Mouse (Mus musculus): ENCODE data around the gene Inpp4a. TPM values are rescaled to one million over a fixed set of nuclear protein-coding genes. Genes with fewer than 3 reads are reported as not detected.

The Inpp4a gene
- polyA plus RNA-seq, 1 experiment from 2014 or later: 74.9 TPM

DNA sequence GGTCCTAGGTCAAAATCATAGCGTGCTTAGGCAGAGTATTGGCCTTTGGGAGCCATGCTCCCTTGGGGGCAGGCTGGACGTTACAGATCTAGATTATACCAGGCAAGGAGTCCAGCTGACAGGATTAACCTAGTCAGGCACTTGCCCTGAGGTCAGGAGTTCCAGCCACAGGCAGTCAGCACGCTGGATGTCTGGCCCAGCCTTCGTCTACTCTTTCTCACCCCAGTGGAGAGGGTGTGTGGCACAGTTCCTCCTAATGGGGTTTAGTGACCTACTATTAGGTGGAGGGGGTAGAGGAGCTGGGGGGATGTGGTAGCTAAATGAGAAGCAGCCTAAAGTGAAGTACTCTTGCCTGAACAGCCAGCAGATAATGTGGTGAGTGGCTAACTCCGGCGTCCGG is 14.7 kb downstream of the Inpp4a start:
- no peak for ATAC-seq
- WGBS: 73% methylated on average over 7 of the region's 7 CpGs
- Histone ChIP-seq H3K27ac (ENCODE audit: low read depth, low read length) (no peak overlapping the region), H3K4me2 (ENCODE audit: low read length) (no peak overlapping the region), H3K9me3 (ENCODE audit: control insufficient read depth, low read length) (no peaks in the 10 kb centered on the region; the same call in 1 of the 2 replicates), H3K36me3 (ENCODE audit: control insufficient read depth, insufficient read depth, low read length) (no peaks in the 10 kb centered on the region), H3K4me3 (ENCODE audit: low read length) (no peak overlapping the region), H3K9ac (ENCODE audit: low read depth, low read length) (no peak overlapping the region), H3K4me1 (ENCODE audit: control insufficient read depth, insufficient read depth, low read depth, low read length) (no peaks in the 10 kb centered on the region), H3K27me3 (replicated peaks; ENCODE audit: control insufficient read depth, insufficient read depth, low read length) (no peaks in the 10 kb centered on the region)

DNA sequence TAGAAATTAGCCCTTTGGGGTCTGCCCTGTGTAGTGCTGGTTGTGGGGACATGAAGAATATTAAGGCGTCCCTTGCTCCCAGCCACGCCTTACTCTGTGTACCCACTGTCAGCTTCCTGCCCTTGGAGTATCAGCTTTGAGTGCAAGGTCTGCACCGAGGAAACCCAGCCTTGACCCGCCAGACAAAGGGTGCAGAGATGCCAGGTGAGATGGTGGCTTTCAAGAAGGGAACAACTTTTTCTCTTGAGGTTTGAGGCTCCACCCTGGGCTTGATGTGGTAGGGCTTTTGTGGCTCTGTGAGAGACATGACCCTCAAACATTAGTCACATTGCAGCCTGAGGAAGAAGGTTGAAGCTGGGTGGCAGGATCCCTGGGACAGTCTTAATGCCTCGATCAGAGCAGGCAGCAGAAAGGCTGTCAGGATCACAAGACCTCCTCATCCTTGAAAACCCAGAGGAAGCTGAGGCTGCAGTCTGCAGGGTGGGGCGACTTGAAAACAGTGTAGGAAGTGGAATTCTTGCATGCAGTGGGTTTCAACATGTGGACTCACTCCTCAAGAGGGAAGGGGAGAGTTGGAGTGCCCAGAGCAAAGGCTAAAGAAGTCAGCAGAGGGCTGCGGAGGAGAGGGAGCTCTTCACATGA is 18.1 kb downstream of the Inpp4a start:
- WGBS: 85% methylated on average over 7 of the region's 7 CpGs

DNA sequence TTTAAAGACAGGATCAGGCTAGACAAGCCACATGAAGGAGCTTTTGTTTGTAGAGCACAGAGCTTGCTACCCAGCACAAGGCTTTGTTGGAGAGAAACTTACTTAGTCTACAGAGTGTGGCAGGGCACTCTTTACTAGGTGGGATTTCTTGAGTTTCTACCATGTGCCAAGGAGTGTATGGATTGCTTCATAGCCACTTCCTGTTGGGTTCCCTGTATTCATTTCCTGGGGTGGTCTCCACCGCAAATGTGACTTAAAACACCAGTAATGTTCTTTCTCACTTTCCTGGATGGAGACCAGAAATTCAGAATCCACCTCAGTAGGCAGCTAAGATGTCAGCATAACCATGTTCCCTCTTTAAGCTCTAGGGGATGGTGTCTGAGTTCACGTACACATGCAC is 18.9 kb downstream of the Inpp4a start:
- Histone ChIP-seq H3K9me3 (ENCODE audit: control insufficient read depth, low read length) (no peaks in the 10 kb centered on the region), H3K36me3 (ENCODE audit: control insufficient read depth, insufficient read depth, low read length) (no peaks in the 10 kb centered on the region), H3K4me1 (ENCODE audit: control insufficient read depth, insufficient read depth, low read depth, low read length) (no peaks in the 10 kb centered on the region; the same call in 1 of the 2 replicates), H3K27ac (ENCODE audit: low read depth, low read length) (no peak overlapping the region), H3K4me3 (ENCODE audit: low read length) (no peak overlapping the region), H3K27me3 (replicated peaks; ENCODE audit: control insufficient read depth, insufficient read depth, low read length) (no peaks in the 10 kb centered on the region), H3K9ac (ENCODE audit: low read depth, low read length) (no peak overlapping the region), H3K4me2 (ENCODE audit: low read length) (no peak overlapping the region)
- no peak for ATAC-seq
- 85% methylated on average over 2 of the region's 2 CpGs for WGBS

More for the DNA sequence above, 18.1 kb downstream of the Inpp4a start:
- Histone ChIP-seq H3K4me2 (ENCODE audit: low read length) (no peak overlapping the region), H3K27ac (ENCODE audit: low read depth, low read length) (no peak overlapping the region), H3K36me3 (ENCODE audit: control insufficient read depth, insufficient read depth, low read length) (no peaks in the 10 kb centered on the region), H3K4me3 (ENCODE audit: low read length) (no peak overlapping the region), H3K9ac (ENCODE audit: low read depth, low read length) (no peak overlapping the region), H3K27me3 (replicated peaks; ENCODE audit: control insufficient read depth, insufficient read depth, low read length) (no peaks in the 10 kb centered on the region), H3K9me3 (ENCODE audit: control insufficient read depth, low read length) (no peaks in the 10 kb centered on the region), H3K4me1 (ENCODE audit: control insufficient read depth, insufficient read depth, low read depth, low read length) (no peaks in the 10 kb centered on the region; the same call in 1 of the 2 replicates)
- ATAC-seq: no peak

DNA sequence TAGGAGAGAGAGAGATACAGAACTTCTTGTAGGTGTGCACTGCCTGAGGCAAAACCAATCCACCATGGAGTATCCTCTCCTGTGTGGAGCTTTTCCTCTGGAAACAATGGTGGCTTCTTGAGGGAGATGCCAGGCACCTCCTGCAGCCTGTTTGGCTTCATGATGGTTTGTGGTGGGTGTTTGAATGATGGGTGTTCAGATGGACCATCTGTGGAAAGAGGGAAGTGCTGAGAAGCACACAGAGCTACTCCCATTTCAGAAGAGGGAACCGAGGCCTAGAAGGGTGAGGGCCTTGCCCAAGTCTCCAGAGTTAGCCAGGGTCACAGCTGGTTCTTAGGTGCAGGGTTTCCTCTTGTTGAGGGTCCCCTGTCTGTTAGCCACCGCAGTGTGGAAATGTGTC is 23.0 kb downstream of the Inpp4a start:
- H3K4me1 ChIP-seq (ENCODE audit: control insufficient read depth, insufficient read depth, low read depth, low read length): peaks cover 4% of the 10 kb centered on the region
- H3K9me3 ChIP-seq (ENCODE audit: control insufficient read depth, low read length): no peaks in the 10 kb centered on the region
- no peak overlapping the region for H3K4me3 ChIP-seq (ENCODE audit: low read length)
- no peaks in the 10 kb centered on the region for H3K36me3 ChIP-seq (ENCODE audit: control insufficient read depth, insufficient read depth, low read length)
- 100% methylated on average over 2 of the region's 2 CpGs for WGBS
- H3K27me3 ChIP-seq (replicated peaks; ENCODE audit: control insufficient read depth, insufficient read depth, low read length): no peaks in the 10 kb centered on the region
- no peak for ATAC-seq
- H3K4me2 ChIP-seq (ENCODE audit: low read length): no peak overlapping the region
- no peak overlapping the region for H3K27ac ChIP-seq (ENCODE audit: low read depth, low read length)
- no peak overlapping the region for H3K9ac ChIP-seq (ENCODE audit: low read depth, low read length)

DNA sequence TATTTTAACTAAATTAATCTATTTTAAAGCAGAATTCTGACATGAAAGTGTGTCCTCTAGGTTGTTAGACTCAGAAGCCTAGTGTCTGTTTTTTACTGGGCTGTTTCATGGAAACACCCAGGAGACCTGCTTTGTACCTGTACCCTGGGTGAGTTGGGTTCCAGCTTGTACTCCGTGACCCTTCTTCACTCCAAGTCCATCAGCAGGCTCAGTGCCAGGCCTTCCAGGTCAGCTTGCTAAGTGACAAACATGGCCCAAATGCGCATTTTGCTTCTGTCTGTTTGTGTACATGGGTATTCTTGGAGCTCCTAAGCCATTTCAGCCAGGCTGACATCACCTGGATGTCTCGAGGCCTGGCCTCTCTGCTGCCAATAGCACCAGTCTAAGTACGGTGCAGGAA is 23.5 kb downstream of the Inpp4a start:
- Histone ChIP-seq H3K27me3 (replicated peaks; ENCODE audit: control insufficient read depth, insufficient read depth, low read length) (no peaks in the 10 kb centered on the region), H3K27ac (ENCODE audit: low read depth, low read length) (no peak overlapping the region), H3K36me3 (ENCODE audit: control insufficient read depth, insufficient read depth, low read length) (no peaks in the 10 kb centered on the region; the same call in 1 of the 2 replicates), H3K9me3 (ENCODE audit: control insufficient read depth, low read length) (no peaks in the 10 kb centered on the region), H3K4me1 (ENCODE audit: control insufficient read depth, insufficient read depth, low read depth, low read length) (peaks cover 4% of the 10 kb centered on the region), H3K4me3 (ENCODE audit: low read length) (no peak overlapping the region), H3K9ac (ENCODE audit: low read depth, low read length) (no peak overlapping the region), H3K4me2 (ENCODE audit: low read length) (no peak overlapping the region)
- WGBS: 91% methylated on average over 4 of the region's 4 CpGs
- ATAC-seq: no peak

DNA sequence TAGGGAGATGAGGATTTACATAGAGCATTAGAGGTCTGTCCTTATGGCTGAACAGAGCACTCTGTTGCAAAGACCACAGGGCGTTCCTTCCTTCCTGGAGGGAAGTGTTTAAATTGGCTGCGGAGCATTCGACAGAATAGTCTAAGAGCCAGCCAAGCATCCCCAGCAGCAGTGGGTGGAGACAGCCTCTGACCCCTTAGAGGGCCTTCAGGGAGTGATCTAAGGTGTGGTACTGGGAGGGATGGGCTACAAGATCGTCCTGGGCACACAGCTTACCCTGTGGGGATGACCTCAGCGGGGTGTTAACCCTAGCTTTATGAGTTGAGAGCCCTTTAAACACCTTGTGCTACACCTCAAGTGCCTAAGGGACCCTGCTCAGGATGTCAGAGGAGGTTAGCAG is 24.9 kb downstream of the Inpp4a start:
- 46% methylated on average over 5 of the region's 5 CpGs for WGBS

DNA sequence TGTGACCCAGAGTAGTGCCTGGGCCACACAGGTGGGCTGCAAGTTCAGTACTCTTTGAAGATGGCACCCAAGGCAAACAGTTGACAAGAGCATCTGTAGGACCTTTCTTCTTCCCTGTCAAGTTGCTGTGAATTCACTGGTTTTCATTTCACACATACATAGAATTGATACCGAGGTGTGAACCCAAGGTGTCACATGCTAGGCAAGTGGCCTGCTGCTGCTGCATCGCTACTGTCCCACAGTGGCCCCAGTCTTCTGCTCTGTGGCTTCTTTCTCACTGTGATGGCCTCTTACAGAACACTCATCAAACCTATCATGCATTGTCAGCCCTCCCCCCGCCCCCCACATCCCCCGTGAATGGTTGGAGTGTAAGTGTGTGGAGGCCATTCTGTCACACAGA is 27.6 kb downstream of the Inpp4a start:
- Histone ChIP-seq H3K4me1 (ENCODE audit: control insufficient read depth, insufficient read depth, low read depth, low read length) (peaks cover 4% of the 10 kb centered on the region), H3K27me3 (replicated peaks; ENCODE audit: control insufficient read depth, insufficient read depth, low read length) (no peaks in the 10 kb centered on the region), H3K9me3 (ENCODE audit: control insufficient read depth, low read length) (no peaks in the 10 kb centered on the region), H3K4me3 (ENCODE audit: low read length) (no peak overlapping the region), H3K36me3 (ENCODE audit: control insufficient read depth, insufficient read depth, low read length) (no peaks in the 10 kb centered on the region; the same call in 1 of the 2 replicates), H3K27ac (ENCODE audit: low read depth, low read length) (no peak overlapping the region), H3K4me2 (ENCODE audit: low read length) (no peak overlapping the region), H3K9ac (ENCODE audit: low read depth, low read length) (no peak overlapping the region)
- 84% methylated on average over 4 of the region's 4 CpGs for WGBS
- no peak for ATAC-seq

More for the DNA sequence above, 24.9 kb downstream of the Inpp4a start:
- H3K9ac ChIP-seq (ENCODE audit: low read depth, low read length): no peak overlapping the region
- no peaks in the 10 kb centered on the region for H3K27me3 ChIP-seq (replicated peaks; ENCODE audit: control insufficient read depth, insufficient read depth, low read length)
- ATAC-seq: no peak
- H3K36me3 ChIP-seq (ENCODE audit: control insufficient read depth, insufficient read depth, low read length): no peaks in the 10 kb centered on the region; the same call in 1 of the 2 replicates
- no peak overlapping the region for H3K27ac ChIP-seq (ENCODE audit: low read depth, low read length)
- H3K4me3 ChIP-seq (ENCODE audit: low read length): no peak overlapping the region
- H3K9me3 ChIP-seq (ENCODE audit: control insufficient read depth, low read length): no peaks in the 10 kb centered on the region
- peaks cover 4% of the 10 kb centered on the region for H3K4me1 ChIP-seq (ENCODE audit: control insufficient read depth, insufficient read depth, low read depth, low read length)
- H3K4me2 ChIP-seq (ENCODE audit: low read length): no peak overlapping the region

DNA sequence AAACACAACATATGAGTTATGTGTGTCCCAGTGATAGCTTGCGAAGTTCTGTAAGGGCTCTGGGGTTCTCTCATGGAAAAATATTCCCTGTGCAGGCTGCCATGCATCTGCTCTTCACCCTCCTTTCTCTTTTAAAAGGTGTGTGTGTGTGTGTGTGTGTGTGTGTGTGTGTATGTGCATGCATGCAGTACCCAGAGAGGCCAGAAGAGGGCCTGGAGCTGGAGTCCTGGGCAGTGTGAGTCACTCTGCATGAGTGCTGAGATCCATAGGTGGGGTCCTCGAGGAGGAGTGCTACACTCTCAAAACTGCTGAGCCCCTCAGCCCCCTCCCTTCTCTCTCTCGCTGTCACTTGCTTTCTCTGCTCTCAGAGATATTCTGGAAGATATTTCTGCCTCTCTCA is 29.5 kb downstream of the Inpp4a start:
- Histone ChIP-seq H3K4me3 (ENCODE audit: low read length) (no peak overlapping the region), H3K4me1 (ENCODE audit: control insufficient read depth, insufficient read depth, low read depth, low read length) (peaks cover 7% of the 10 kb centered on the region), H3K36me3 (ENCODE audit: control insufficient read depth, insufficient read depth, low read length) (no peaks in the 10 kb centered on the region; the same call in 1 of the 2 replicates), H3K27ac (ENCODE audit: low read depth, low read length) (no peak overlapping the region), H3K4me2 (ENCODE audit: low read length) (no peak overlapping the region), H3K9ac (ENCODE audit: low read depth, low read length) (no peak overlapping the region), H3K9me3 (ENCODE audit: control insufficient read depth, low read length) (no peaks in the 10 kb centered on the region), H3K27me3 (replicated peaks; ENCODE audit: control insufficient read depth, insufficient read depth, low read length) (no peaks in the 10 kb centered on the region)
- no peak for ATAC-seq
- 92% methylated on average over 3 of the region's 3 CpGs for WGBS

DNA sequence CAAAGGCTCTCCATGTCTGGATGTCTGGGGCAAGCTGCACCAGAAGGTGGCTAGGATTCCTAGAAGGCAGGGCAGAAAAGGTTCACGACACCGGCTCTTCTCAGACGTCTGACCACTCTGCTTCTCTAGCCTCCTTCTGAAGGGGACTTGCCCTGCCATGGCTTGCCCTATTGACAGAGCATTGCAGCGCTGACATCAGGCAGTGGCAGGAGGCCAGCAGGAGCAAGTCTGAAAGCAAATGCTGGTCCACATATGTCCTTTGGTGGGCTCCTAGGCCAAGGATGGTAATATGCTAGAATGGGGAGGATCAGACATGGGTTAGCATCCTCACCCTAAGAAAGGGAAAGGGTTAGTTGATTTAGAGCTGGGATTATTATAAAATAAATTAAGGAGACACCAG is 30.2 kb downstream of the Inpp4a start:
- no peaks in the 10 kb centered on the region for H3K9me3 ChIP-seq (ENCODE audit: control insufficient read depth, low read length)
- H3K9ac ChIP-seq (ENCODE audit: low read depth, low read length): no peak overlapping the region
- peaks cover 3% of the 10 kb centered on the region; the same call in 1 of the 2 replicates for H3K4me1 ChIP-seq (ENCODE audit: control insufficient read depth, insufficient read depth, low read depth, low read length)
- no peak overlapping the region for H3K4me2 ChIP-seq (ENCODE audit: low read length)
- H3K27me3 ChIP-seq (replicated peaks; ENCODE audit: control insufficient read depth, insufficient read depth, low read length): no peaks in the 10 kb centered on the region
- no peak for ATAC-seq
- no peak overlapping the region for H3K4me3 ChIP-seq (ENCODE audit: low read length)
- H3K36me3 ChIP-seq (ENCODE audit: control insufficient read depth, insufficient read depth, low read length): no peaks in the 10 kb centered on the region; the same call in 1 of the 2 replicates
- 89% methylated on average over 4 of the region's 4 CpGs for WGBS
- H3K27ac ChIP-seq (ENCODE audit: low read depth, low read length): no peak overlapping the region
